31 mouse cellular contexts compared by ENCODE assay signal in genomic region chr9:43472231-43472630, GRCm38 (mm10).
A peak's percentile ranks its signal among the peaks of the same experiment; 100 is the strongest.
DNase-seq lines count a peak whose midpoint lies in the region; ATAC-seq and TF ChIP-seq lines count a peak whose summit lies in the region.
"Had no signal": no experiment of that assay in that cellular context is flagged by ENCODE, and none has a peak within 500 bp of the region (broad histone marks: within the 10 kb centered on the region; RNA-seq: fewer than 3 reads in every experiment).

No protein-coding gene starts in this region.

- no peak for DNase-seq in forebrain, embryonic 11.5 days (ENCODE audit: low spot score)
- DNase-seq in hindbrain, embryonic 11.5 days (ENCODE audit: low spot score) = no peak
- no peak for DNase-seq in neural tube, embryonic 10.5 days (ENCODE audit: extremely low spot score, low spot score)
- DNase-seq in kidney, adult 2 months = no peak
- DNase-seq: adrenal gland, postnatal 14 days; cerebellum, adult 11-12 months; cerebellum, adult 8-10 months; cerebellum, postnatal 10 days; cerebellum, postnatal 36 days; embryo, embryonic 11 days; gastrocnemius, adult 2 months; gastrocnemius, postnatal 14 days; heart, adult 11 months; heart, postnatal 10 days; heart, postnatal 36 days; kidney, adult 18-20 months had no signal

- no peaks in the 10 kb centered on the region for H3K27me3 ChIP-seq in forebrain, embryonic 13.5 days
- H3K27me3 ChIP-seq in forebrain, embryonic 11.5 days (ENCODE audit: control insufficient read depth, insufficient read depth, low read length) = no peaks in the 10 kb centered on the region
- no peaks in the 10 kb centered on the region for H3K27me3 ChIP-seq in hindbrain, embryonic 16.5 days (replicated peaks; ENCODE audit: control insufficient read depth, insufficient read depth, low read length)
- H3K27me3 ChIP-seq in hindbrain, embryonic 11.5 days (ENCODE audit: control insufficient read depth, insufficient read depth, low read length) = no peaks in the 10 kb centered on the region
- 0 out of 2 replicates have a peak, but pooled peaks cover 7% of the 10 kb centered on the region for H3K27me3 ChIP-seq in neural tube, embryonic 13.5 days
- H3K27me3 ChIP-seq in forebrain, embryonic 16.5 days (replicated peaks; ENCODE audit: control insufficient read depth, insufficient read depth, low read length) = no peaks in the 10 kb centered on the region
- H3K27me3 ChIP-seq in kidney, adult 2 months (replicated peaks; ENCODE audit: control insufficient read depth, insufficient read depth, low read length) = no peaks in the 10 kb centered on the region
- H3K27me3 ChIP-seq: embryonic facial prominence, embryonic 13.5 days had no signal

- ATAC-seq in forebrain, embryonic 13.5 days = peak; percentile 19; the same call in 1 of the 2 replicates
- no peak for ATAC-seq in forebrain, embryonic 11.5 days (replicated peaks; ENCODE audit: low FRiP score)
- 0 out of 2 replicates have a peak, but pooled peaks have one; percentile 19 for ATAC-seq in hindbrain, embryonic 16.5 days
- ATAC-seq in hindbrain, embryonic 11.5 days (ENCODE audit: low FRiP score) = no peak
- 0 out of 2 replicates have a peak, but pooled peaks have one; percentile 3 for ATAC-seq in neural tube, embryonic 13.5 days (ENCODE audit: low read depth)
- 0 out of 2 replicates have a peak, but pooled peaks have one; percentile 16 for ATAC-seq in forebrain, embryonic 16.5 days
- ATAC-seq: activated CD4-positive, CD25-positive, alpha-beta regulatory T cell, adult 4 months; CD4-positive, CD25-positive, alpha-beta regulatory T cell, adult 4 months; hindbrain, postnatal 0 days; inflammation-experienced regulatory T-cells, adult 6 months; intestine, embryonic 16.5 days had no signal

- peaks cover 29% of the 10 kb centered on the region for H3K4me1 ChIP-seq in forebrain, embryonic 13.5 days
- no peaks in the 10 kb centered on the region; the same call in 1 of the 2 replicates for H3K4me1 ChIP-seq in forebrain, embryonic 11.5 days (replicated peaks; ENCODE audit: control insufficient read depth, insufficient read depth, low read length)
- H3K4me1 ChIP-seq in hindbrain, embryonic 16.5 days (ENCODE audit: control insufficient read depth, insufficient read depth, low read depth, low read length) = peaks cover 10% of the 10 kb centered on the region
- 0 out of 2 replicates have a peak, but pooled peaks cover 3% of the 10 kb centered on the region for H3K4me1 ChIP-seq in hindbrain, embryonic 11.5 days (replicated peaks; ENCODE audit: control insufficient read depth, insufficient read depth, low read length)
- H3K4me1 ChIP-seq in neural tube, embryonic 13.5 days (replicated peaks) = peaks cover 19% of the 10 kb centered on the region
- peaks cover 20% of the 10 kb centered on the region for H3K4me1 ChIP-seq in forebrain, embryonic 16.5 days (replicated peaks; ENCODE audit: control insufficient read depth, insufficient read depth, low read length)
- no peaks in the 10 kb centered on the region for H3K4me1 ChIP-seq in kidney, adult 2 months (ENCODE audit: control insufficient read depth, insufficient read depth, low read length)
- H3K4me1 ChIP-seq: heart, embryonic 12.5 days; heart, embryonic 15.5 days had no signal

- H3K9me3 ChIP-seq in forebrain, embryonic 13.5 days (replicated peaks) = no peaks in the 10 kb centered on the region
- H3K9me3 ChIP-seq in forebrain, embryonic 11.5 days (ENCODE audit: control insufficient read depth, low read length) = no peaks in the 10 kb centered on the region
- no peaks in the 10 kb centered on the region for H3K9me3 ChIP-seq in hindbrain, embryonic 16.5 days (ENCODE audit: control insufficient read depth, low read length)
- no peaks in the 10 kb centered on the region for H3K9me3 ChIP-seq in hindbrain, embryonic 11.5 days (ENCODE audit: control insufficient read depth, low read length)
- H3K9me3 ChIP-seq in neural tube, embryonic 13.5 days = no peaks in the 10 kb centered on the region
- H3K9me3 ChIP-seq in forebrain, embryonic 16.5 days (ENCODE audit: control insufficient read depth, low read length) = no peaks in the 10 kb centered on the region
- H3K9me3 ChIP-seq: embryonic facial prominence, embryonic 10.5 days; embryonic facial prominence, embryonic 13.5 days; heart, embryonic 12.5 days; heart, embryonic 15.5 days; hindbrain, embryonic 12.5 days had no signal

- no peak for TF ChIP-seq CTCF in kidney, adult 2 months (conservative IDR thresholded peaks at IDR 0.05; ENCODE audit: insufficient read depth, insufficient read length, low read depth, low read length)

- 60% methylated on average over 2 of the region's 2 CpGs for WGBS in forebrain, embryonic 13.5 days
- WGBS in forebrain, embryonic 11.5 days = 71% methylated on average over 2 of the region's 2 CpGs
- WGBS in hindbrain, embryonic 16.5 days = 55% methylated on average over 2 of the region's 2 CpGs
- WGBS in hindbrain, embryonic 11.5 days = 89% methylated on average over 2 of the region's 2 CpGs
- WGBS in neural tube, embryonic 13.5 days = 77% methylated on average over 2 of the region's 2 CpGs
- 42% methylated on average over 2 of the region's 2 CpGs for WGBS in forebrain, embryonic 16.5 days
- 81% methylated on average over 2 of the region's 2 CpGs for WGBS in kidney, adult 2 months

- no peak overlapping the region for H3K4me2 ChIP-seq in forebrain, embryonic 13.5 days
- no peak overlapping the region for H3K4me2 ChIP-seq in forebrain, embryonic 11.5 days (ENCODE audit: low read depth, low read length, severe bottlenecking)
- no peak overlapping the region for H3K4me2 ChIP-seq in hindbrain, embryonic 16.5 days (ENCODE audit: low read length)
- no peak overlapping the region for H3K4me2 ChIP-seq in hindbrain, embryonic 11.5 days (replicated peaks; ENCODE audit: low read depth, low read length)
- no peak overlapping the region for H3K4me2 ChIP-seq in neural tube, embryonic 13.5 days
- H3K4me2 ChIP-seq in forebrain, embryonic 16.5 days (ENCODE audit: low read length) = no peak overlapping the region
- H3K4me2 ChIP-seq: embryonic facial prominence, embryonic 13.5 days; heart, embryonic 12.5 days; heart, embryonic 15.5 days; hindbrain, embryonic 12.5 days had no signal

- H3K9ac ChIP-seq in forebrain, embryonic 13.5 days = no peak overlapping the region
- H3K9ac ChIP-seq in forebrain, embryonic 11.5 days (ENCODE audit: low read length) = no peak overlapping the region
- H3K9ac ChIP-seq in hindbrain, embryonic 16.5 days (ENCODE audit: low read depth, low read length) = no peak overlapping the region
- H3K9ac ChIP-seq in hindbrain, embryonic 11.5 days (ENCODE audit: low read depth, low read length) = no peak overlapping the region
- no peak overlapping the region for H3K9ac ChIP-seq in neural tube, embryonic 13.5 days
- no peak overlapping the region for H3K9ac ChIP-seq in forebrain, embryonic 16.5 days (replicated peaks; ENCODE audit: low read depth, low read length)
- H3K9ac ChIP-seq: embryonic facial prominence, embryonic 13.5 days; heart, embryonic 12.5 days; heart, embryonic 15.5 days; hindbrain, embryonic 12.5 days had no signal

- H3K36me3 ChIP-seq in forebrain, embryonic 13.5 days (ENCODE audit: poor library complexity, severe bottlenecking) = no peaks in the 10 kb centered on the region
- no peaks in the 10 kb centered on the region for H3K36me3 ChIP-seq in forebrain, embryonic 11.5 days (ENCODE audit: control insufficient read depth, insufficient read depth, low read length)
- H3K36me3 ChIP-seq in hindbrain, embryonic 16.5 days (ENCODE audit: control insufficient read depth, insufficient read depth, low read length) = no peaks in the 10 kb centered on the region
- no peaks in the 10 kb centered on the region for H3K36me3 ChIP-seq in hindbrain, embryonic 11.5 days (ENCODE audit: control insufficient read depth, insufficient read depth, low read length)
- H3K36me3 ChIP-seq in neural tube, embryonic 13.5 days = no peaks in the 10 kb centered on the region
- H3K36me3 ChIP-seq in forebrain, embryonic 16.5 days (ENCODE audit: control insufficient read depth, insufficient read depth) = no peaks in the 10 kb centered on the region
- H3K36me3 ChIP-seq in kidney, adult 2 months (ENCODE audit: control insufficient read depth, insufficient read depth, low read length) = no peaks in the 10 kb centered on the region
- H3K36me3 ChIP-seq: embryonic facial prominence, embryonic 10.5 days; embryonic facial prominence, embryonic 13.5 days; heart, embryonic 12.5 days; heart, embryonic 15.5 days; hindbrain, embryonic 12.5 days had no signal

- no peak overlapping the region for H3K27ac ChIP-seq in forebrain, embryonic 13.5 days
- H3K27ac ChIP-seq in forebrain, embryonic 11.5 days (ENCODE audit: low read depth, low read length) = no peak overlapping the region
- no peak overlapping the region for H3K27ac ChIP-seq in hindbrain, embryonic 16.5 days (ENCODE audit: low read depth, low read length)
- no peak overlapping the region for H3K27ac ChIP-seq in hindbrain, embryonic 11.5 days (ENCODE audit: low read depth, low read length)
- no peak overlapping the region for H3K27ac ChIP-seq in neural tube, embryonic 13.5 days (replicated peaks)
- no peak overlapping the region for H3K27ac ChIP-seq in forebrain, embryonic 16.5 days (ENCODE audit: low read length)
- no peak overlapping the region for H3K27ac ChIP-seq in kidney, adult 2 months (ENCODE audit: insufficient read depth, low read depth, low read length)
- H3K27ac ChIP-seq: embryonic facial prominence, embryonic 10.5 days; embryonic facial prominence, embryonic 13.5 days; gastrocnemius, adult 2 months; heart, embryonic 15.5 days; hindbrain, embryonic 12.5 days; hindbrain, postnatal 0 days had no signal

- no peak for TF ChIP-seq POLR2A in kidney, adult 2 months (IDR thresholded peaks at IDR 0.05; ENCODE audit: low read depth, low read length)

- no peak overlapping the region for H3K4me3 ChIP-seq in forebrain, embryonic 13.5 days
- no peak overlapping the region for H3K4me3 ChIP-seq in forebrain, embryonic 11.5 days (ENCODE audit: low read depth, low read length)
- H3K4me3 ChIP-seq in hindbrain, embryonic 16.5 days (ENCODE audit: low read length) = no peak overlapping the region
- H3K4me3 ChIP-seq in hindbrain, embryonic 11.5 days (ENCODE audit: low read depth, low read length) = no peak overlapping the region
- no peak overlapping the region for H3K4me3 ChIP-seq in neural tube, embryonic 13.5 days
- no peak overlapping the region for H3K4me3 ChIP-seq in forebrain, embryonic 16.5 days (replicated peaks; ENCODE audit: low read length)
- no peak overlapping the region for H3K4me3 ChIP-seq in kidney, adult 2 months (ENCODE audit: insufficient read depth, low read depth, low read length)
- H3K4me3 ChIP-seq: embryonic facial prominence, embryonic 10.5 days; embryonic facial prominence, embryonic 13.5 days; erythroblast, embryonic 14.5 days; gastrocnemius, adult 2 months; heart, embryonic 12.5 days; heart, embryonic 15.5 days; hindbrain, embryonic 12.5 days had no signal

Comparison
In these comparisons a context has a peak if more than half of its experiments do, and no peak if none do; other contexts are left out.
1. ATAC-seq: peak in forebrain, embryonic 13.5 days (single experiment), hindbrain, embryonic 16.5 days (single experiment), neural tube, embryonic 13.5 days (single experiment) and forebrain, embryonic 16.5 days (single experiment); none in forebrain, embryonic 11.5 days (single experiment) and hindbrain, embryonic 11.5 days (single experiment).